Mouse (Mus musculus) CD4-positive, CD25-positive, alpha-beta regulatory T cell, adult 4 months (primary cell): ENCODE measurements around the gene Gm20388. TPM values are rescaled to one million over a fixed set of nuclear protein-coding genes. Genes with fewer than 3 reads are reported as not detected.

Experiments used
- ATAC-seq: one replicate; pipeline ENCODE4 v1.8.0; 2017
- polyA plus RNA-seq, 2 experiments: library from polyadenylated mRNA; unstranded; fragments of 100-300 nt; shearing (Covaris generic); gene quantifications; one replicate each; pipeline ENCODE4 v1.2.1; 2017

Gene Gm20388
- polyA plus RNA-seq, 2 experiments from 2014 or later: 10.7 to 12.8 TPM

GRCm38 (mm10) chr8:124039351-124039750, 4128.7 kb downstream of the Gm20388 start:
- no peak for ATAC-seq

- no peak for ATAC-seq
Observed at GRCm38 (mm10) chr8:124042201-124042600, 4131.6 kb downstream of the Gm20388 start.

GRCm38 (mm10) chr8:124044421-124044820, 4133.8 kb downstream of the Gm20388 start:
- ATAC-seq: no peak

- no peak for ATAC-seq
Observed at GRCm38 (mm10) chr8:124044931-124045330, 4134.3 kb downstream of the Gm20388 start.

- ATAC-seq: no peak
Observed at GRCm38 (mm10) chr8:124045856-124046255, 4135.2 kb downstream of the Gm20388 start.

GRCm38 (mm10) chr8:124052110-124052509, 4141.5 kb downstream of the Gm20388 start:
- no peak for ATAC-seq

- ATAC-seq: no peak
Observed at GRCm38 (mm10) chr8:124052568-124052967, 4141.9 kb downstream of the Gm20388 start.

- no peak for ATAC-seq
Observed at GRCm38 (mm10) chr8:124056832-124057655, 4146.4 kb downstream of the Gm20388 start.

GRCm38 (mm10) chr8:124066325-124067058, 4155.9 kb downstream of the Gm20388 start:
- no peak for ATAC-seq

GRCm38 (mm10) chr8:124067059-124067750, 4156.6 kb downstream of the Gm20388 start:
- no peak for ATAC-seq

GRCm38 (mm10) chr8:124070363-124071324, 4160.0 kb downstream of the Gm20388 start:
- no peak for ATAC-seq

- peak; percentile 64 for ATAC-seq
Observed at GRCm38 (mm10) chr8:124075977-124076376, 4165.3 kb downstream of the Gm20388 start.

- ATAC-seq: no peak
Observed at GRCm38 (mm10) chr8:124076416-124076815, 4165.8 kb downstream of the Gm20388 start.

- ATAC-seq: no peak
Observed at GRCm38 (mm10) chr8:124077377-124077776, 4166.7 kb downstream of the Gm20388 start.

- no peak for ATAC-seq
Observed at GRCm38 (mm10) chr8:124077998-124078397, 4167.4 kb downstream of the Gm20388 start.

GRCm38 (mm10) chr8:124078969-124079368, 4168.3 kb downstream of the Gm20388 start:
- no peak for ATAC-seq

GRCm38 (mm10) chr8:124080467-124081326, 4170.1 kb downstream of the Gm20388 start:
- no peak for ATAC-seq

- ATAC-seq: no peak
Observed at GRCm38 (mm10) chr8:124082616-124083015, 4172.0 kb downstream of the Gm20388 start.

GRCm38 (mm10) chr8:124083611-124084010, 4173.0 kb downstream of the Gm20388 start:
- ATAC-seq: no peak

- ATAC-seq: no peak
Observed at GRCm38 (mm10) chr8:124085668-124086067, 4175.0 kb downstream of the Gm20388 start.

GRCm38 (mm10) chr8:124088092-124088613, 4177.5 kb downstream of the Gm20388 start:
- no peak for ATAC-seq
